Mouse (Mus musculus) intestine, embryonic 15.5 days (tissue): ENCODE measurements around the gene Mettl7a3. TPM values are rescaled to one million over a fixed set of nuclear protein-coding genes. Genes with fewer than 3 reads are reported as not detected.
"Not testable (repeated sequence)": the region's sequence is repeated elsewhere in the genome, so short reads cannot be mapped to it uniquely, and the experiment has no call there.

Source experiments
- ATAC-seq: fragments of 200-750 bp; cut with Nextera tagmentation; 2 replicates; pipeline ENCODE4 v1.8.0; 2017; ENCODE audit warnings: moderate TSS enrichment, moderate library complexity
- H3K27ac ChIP-seq: fragments of 300-500 bp; sonication (generic); 2 replicates; pipeline ENCODE4 v1.5.1; 2015; ENCODE audit warnings: mild to moderate bottlenecking, inconsistent platforms
- H3K27me3 ChIP-seq: fragments of 300-500 bp; sonication (generic); replicated peaks from 2 replicates; pipeline ENCODE4 v1.6.1; 2015; ENCODE audit warnings: inconsistent platforms
- H3K36me3 ChIP-seq: fragments of 300-500 bp; sonication (generic); 2 replicates; pipeline ENCODE4 v1.6.1; 2015; ENCODE audit warnings: inconsistent platforms
- H3K4me1 ChIP-seq: fragments of 300-500 bp; sonication (generic); replicated peaks from 2 replicates; pipeline ENCODE4 v1.6.1; 2015; ENCODE audit warnings: inconsistent platforms
- H3K4me2 ChIP-seq: fragments of 300-500 bp; sonication (generic); replicated peaks from 2 replicates; pipeline ENCODE4 v1.6.1; 2015; ENCODE audit warnings: mild to moderate bottlenecking, inconsistent platforms
- H3K4me3 ChIP-seq: fragments of 300-500 bp; sonication (generic); replicated peaks from 2 replicates; pipeline ENCODE4 v1.5.1; 2015; ENCODE audit warnings: inconsistent platforms
- H3K9ac ChIP-seq: fragments of 300-500 bp; sonication (generic); 2 replicates; pipeline ENCODE4 v1.6.1; 2015; ENCODE audit warnings: inconsistent platforms
- H3K9me3 ChIP-seq: fragments of 300-500 bp; sonication (generic); 2 replicates; pipeline ENCODE4 v1.6.1; 2016; ENCODE audit warnings: inconsistent platforms
- WGBS: fragments of 180-500 bp; shearing (Covaris S2); methylation state at CpG from one replicate; pipeline ENCODE4 v1.1.7; 2015; 5-methylcytosine and 5-hydroxymethylcytosine counted together
- polyA plus RNA-seq: library from polyadenylated mRNA; unstranded; fragments of >200 nt; fragmentation: Nextera tagmentation; extraction: Ambion mirVana; gene quantifications from 2 replicates; pipeline ENCODE4 v1.2.1, GENCODE M21; 2015

Gene Mettl7a3
- 0.21 TPM in 1 of 2 replicates, not detected in the other for polyA plus RNA-seq

- Histone ChIP-seq H3K4me1 (no peaks in the 10 kb centered on the region), H3K27me3 (no peaks in the 10 kb centered on the region), H3K36me3 (no peaks in the 10 kb centered on the region), H3K27ac (no peak within 1 kb of the TSS), H3K4me3 (no peak within 1 kb of the TSS), H3K9ac (no peak within 1 kb of the TSS), H3K4me2 (no peak within 1 kb of the TSS), H3K9me3 (no peaks in the 10 kb centered on the region)
- WGBS, result 69% methylated on average over 10 of the region's 10 CpGs
- no peak for ATAC-seq
These were observed at the start of gene Mettl7a3 for GRCm38 (mm10) chr15:100334629-100335028. Gene Mettl7a3, plus strand, starts transcription at chr15:100334929.

GRCm38 (mm10) chr15:100288980-100289379 is 45.7 kb upstream of the Mettl7a3 start:
- Histone ChIP-seq H3K36me3 (no peaks in the 10 kb centered on the region), H3K4me3 (no peak overlapping the region), H3K4me1 (no peaks in the 10 kb centered on the region), H3K27ac (no peak overlapping the region), H3K9ac (no peak overlapping the region), H3K4me2 (no peak overlapping the region), H3K9me3 (no peaks in the 10 kb centered on the region), H3K27me3 (no peaks in the 10 kb centered on the region)
- 79% methylated on average over 6 of the region's 6 CpGs for WGBS
- no peak for ATAC-seq

GRCm38 (mm10) chr15:100290858-100291257 is 43.9 kb upstream of the Mettl7a3 start:
- Histone ChIP-seq H3K4me3 (no peak overlapping the region), H3K27me3 (no peaks in the 10 kb centered on the region), H3K9ac (no peak overlapping the region), H3K4me2 (no peak overlapping the region), H3K27ac (no peak overlapping the region), H3K36me3 (no peaks in the 10 kb centered on the region), H3K4me1 (no peaks in the 10 kb centered on the region), H3K9me3 (no peaks in the 10 kb centered on the region)
- 73% methylated on average over 5 of the region's 5 CpGs for WGBS
- ATAC-seq, result no peak

GRCm38 (mm10) chr15:100292326-100292725 is 42.4 kb upstream of the Mettl7a3 start:
- H3K4me2 ChIP-seq, result no peak overlapping the region
- ATAC-seq, result no peak
- H3K4me1 ChIP-seq, result no peaks in the 10 kb centered on the region
- H3K4me3 ChIP-seq, result no peak overlapping the region
- no peaks in the 10 kb centered on the region for H3K9me3 ChIP-seq
- 47% methylated on average over 7 of the region's 7 CpGs for WGBS
- no peaks in the 10 kb centered on the region for H3K27me3 ChIP-seq
- H3K9ac ChIP-seq, result no peak overlapping the region
- no peaks in the 10 kb centered on the region for H3K36me3 ChIP-seq
- no peak overlapping the region for H3K27ac ChIP-seq

DNA sequence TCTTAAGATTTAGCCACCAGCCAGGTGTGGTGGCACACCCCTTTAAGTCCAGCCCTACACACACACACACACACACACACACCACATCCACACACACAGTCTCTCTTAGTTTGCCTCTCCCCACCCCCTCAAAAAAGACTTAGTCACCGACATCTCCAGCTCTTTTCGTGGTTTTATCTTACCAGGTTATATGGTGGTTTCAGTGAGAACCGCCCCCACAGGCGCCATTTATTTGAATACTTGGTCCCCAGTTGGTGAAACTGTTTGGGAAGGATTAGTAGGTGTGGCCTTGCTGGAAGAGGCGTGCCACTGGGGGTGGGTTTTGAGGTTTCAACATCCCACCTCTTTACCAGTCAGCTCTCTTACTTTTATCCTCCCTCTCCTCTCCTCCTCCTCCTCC is 36.9 kb upstream of the Mettl7a3 start:
- no peak overlapping the region for H3K4me2 ChIP-seq

DNA sequence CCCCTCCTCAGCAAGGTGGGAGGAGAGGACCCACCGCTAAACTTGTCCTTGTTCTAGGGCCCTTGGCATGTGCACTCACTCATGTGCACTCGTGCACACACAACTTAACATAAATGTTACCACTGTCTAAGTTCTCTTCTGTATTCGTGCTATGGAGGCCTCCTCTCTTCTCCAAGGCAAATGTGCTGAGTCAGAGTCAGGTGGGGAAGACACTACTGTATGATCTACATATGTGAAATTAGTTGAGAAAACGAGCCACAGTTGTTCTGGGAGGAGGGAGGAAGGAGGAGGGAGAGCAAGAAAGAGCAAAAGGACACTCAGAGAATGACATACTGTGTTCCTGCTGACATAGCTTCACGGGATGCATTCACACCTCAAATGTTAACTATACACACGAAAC is 34.2 kb upstream of the Mettl7a3 start:
- H3K36me3 ChIP-seq, result no peaks in the 10 kb centered on the region
- no peak overlapping the region for H3K27ac ChIP-seq
- no peak overlapping the region for H3K4me2 ChIP-seq
- WGBS, result 74% methylated on average over 6 of the region's 6 CpGs
- no peaks in the 10 kb centered on the region for H3K9me3 ChIP-seq
- no peak for ATAC-seq
- H3K9ac ChIP-seq, result no peak overlapping the region
- H3K27me3 ChIP-seq, result no peaks in the 10 kb centered on the region
- H3K4me1 ChIP-seq, result 0 out of 2 replicates have a peak, but pooled peaks cover 2% of the 10 kb centered on the region
- H3K4me3 ChIP-seq, result no peak overlapping the region

More for the DNA sequence above, 36.9 kb upstream of the Mettl7a3 start:
- H3K4me1 ChIP-seq, result no peaks in the 10 kb centered on the region
- no peaks in the 10 kb centered on the region for H3K36me3 ChIP-seq
- no peaks in the 10 kb centered on the region for H3K27me3 ChIP-seq
- H3K27ac ChIP-seq, result no peak overlapping the region
- no peaks in the 10 kb centered on the region for H3K9me3 ChIP-seq
- ATAC-seq, result no peak
- 88% methylated on average over 5 of the region's 5 CpGs for WGBS
- H3K4me3 ChIP-seq, result no peak overlapping the region
- no peak overlapping the region for H3K9ac ChIP-seq

- H3K4me3 ChIP-seq, result no peak overlapping the region
- H3K9me3 ChIP-seq, result no peaks in the 10 kb centered on the region
- no peak overlapping the region for H3K9ac ChIP-seq
- no peaks in the 10 kb centered on the region for H3K36me3 ChIP-seq
- WGBS, result 86% methylated on average over 15 of the region's 15 CpGs
- H3K4me2 ChIP-seq, result no peak overlapping the region
- H3K27ac ChIP-seq, result no peak overlapping the region
- no peak for ATAC-seq
- no peaks in the 10 kb centered on the region for H3K27me3 ChIP-seq
- 0 out of 2 replicates have a peak, but pooled peaks cover 2% of the 10 kb centered on the region for H3K4me1 ChIP-seq
These were observed 33.2 kb upstream of the Mettl7a3 start for GRCm38 (mm10) chr15:100301556-100301955.

GRCm38 (mm10) chr15:100303428-100304018 is 31.2 kb upstream of the Mettl7a3 start:
- H3K4me3 ChIP-seq, result 0 out of 2 replicates have a peak overlapping the region, but pooled peaks have one; percentile 49
- no peaks in the 10 kb centered on the region for H3K36me3 ChIP-seq
- H3K27ac ChIP-seq, result 0 out of 2 replicates have a peak overlapping the region, but pooled peaks have one; percentile 92
- no peaks in the 10 kb centered on the region for H3K27me3 ChIP-seq
- peak overlapping the region; percentile 84 for H3K4me2 ChIP-seq
- 51% methylated on average over 8 of the region's 8 CpGs for WGBS
- H3K9ac ChIP-seq, result no peak overlapping the region
- H3K9me3 ChIP-seq, result no peaks in the 10 kb centered on the region
- H3K4me1 ChIP-seq, result 0 out of 2 replicates have a peak, but pooled peaks cover 2% of the 10 kb centered on the region
- ATAC-seq, result no peak

GRCm38 (mm10) chr15:100304019-100304991 is 30.4 kb upstream of the Mettl7a3 start, which contains the start of gene Mettl7a1:
Gene Mettl7a1, plus strand, starts transcription at chr15:100304140.
- no peaks in the 10 kb centered on the region for H3K36me3 ChIP-seq
- H3K27me3 ChIP-seq, result no peaks in the 10 kb centered on the region
- peak; percentile 84 for ATAC-seq
- 0 out of 2 replicates have a peak, but pooled peaks cover 2% of the 10 kb centered on the region for H3K4me1 ChIP-seq
- WGBS, result 3% methylated on average over 21 of the region's 30 CpGs
- peak within 1 kb of the TSS; percentile 62 for H3K9ac ChIP-seq
- H3K4me2 ChIP-seq, result peak within 1 kb of the TSS; percentile 84
- peak within 1 kb of the TSS; percentile 49 for H3K4me3 ChIP-seq
- H3K27ac ChIP-seq, result peak within 1 kb of the TSS; percentile 92
- H3K9me3 ChIP-seq, result no peaks in the 10 kb centered on the region

DNA sequence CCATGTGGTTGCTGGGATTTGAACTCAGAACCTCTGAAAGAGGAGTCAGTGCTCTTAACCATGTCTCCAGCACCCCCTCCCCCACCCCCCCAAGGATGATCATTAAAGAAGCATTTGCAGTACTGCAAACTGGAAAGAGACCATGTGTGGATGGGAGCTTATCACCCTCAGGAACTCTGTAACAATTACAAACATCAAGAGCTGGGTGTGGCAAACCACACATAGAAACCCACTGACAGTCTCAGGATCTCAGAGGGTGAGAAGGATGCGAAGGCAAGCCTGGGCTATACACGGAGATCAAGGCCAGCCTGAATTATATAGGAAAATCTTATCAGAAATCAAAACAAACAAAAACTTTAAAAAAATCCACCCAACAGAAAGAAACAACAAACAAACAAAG is 28.5 kb upstream of the Mettl7a3 start:
- H3K4me3 ChIP-seq, result no peak overlapping the region
- H3K4me1 ChIP-seq, result 0 out of 2 replicates have a peak, but pooled peaks cover 2% of the 10 kb centered on the region
- WGBS, result 76% methylated on average over 2 of the region's 2 CpGs
- H3K9ac ChIP-seq, result no peak overlapping the region
- H3K36me3 ChIP-seq, result no peaks in the 10 kb centered on the region
- no peak for ATAC-seq
- no peak overlapping the region for H3K4me2 ChIP-seq
- no peaks in the 10 kb centered on the region for H3K27me3 ChIP-seq
- no peak overlapping the region for H3K27ac ChIP-seq
- no peaks in the 10 kb centered on the region for H3K9me3 ChIP-seq

GRCm38 (mm10) chr15:100307438-100308096 is 27.2 kb upstream of the Mettl7a3 start:
- not testable (repeated sequence) for H3K27ac ChIP-seq, H3K9me3 ChIP-seq, H3K4me2 ChIP-seq, H3K36me3 ChIP-seq, H3K4me3 ChIP-seq, H3K4me1 ChIP-seq, H3K27me3 ChIP-seq, H3K9ac ChIP-seq
- WGBS, result 34% methylated on average over 10 of the region's 11 CpGs
- ATAC-seq, result peak; percentile 56; the same call in 1 of the 2 replicates

- Histone ChIP-seq H3K4me1 (no peaks in the 10 kb centered on the region), H3K27ac (no peak overlapping the region), H3K9ac (no peak overlapping the region), H3K4me3 (no peak overlapping the region), H3K4me2 (no peak overlapping the region), H3K27me3 (no peaks in the 10 kb centered on the region), H3K9me3 (no peaks in the 10 kb centered on the region), H3K36me3 (no peaks in the 10 kb centered on the region)
- 49% methylated on average over 2 of the region's 2 CpGs for WGBS
- no peak for ATAC-seq
These were observed 22.4 kb upstream of the Mettl7a3 start for GRCm38 (mm10) chr15:100312346-100312745.
